ENCODE assay signal across 12 mouse cellular contexts in the genomic region with DNA sequence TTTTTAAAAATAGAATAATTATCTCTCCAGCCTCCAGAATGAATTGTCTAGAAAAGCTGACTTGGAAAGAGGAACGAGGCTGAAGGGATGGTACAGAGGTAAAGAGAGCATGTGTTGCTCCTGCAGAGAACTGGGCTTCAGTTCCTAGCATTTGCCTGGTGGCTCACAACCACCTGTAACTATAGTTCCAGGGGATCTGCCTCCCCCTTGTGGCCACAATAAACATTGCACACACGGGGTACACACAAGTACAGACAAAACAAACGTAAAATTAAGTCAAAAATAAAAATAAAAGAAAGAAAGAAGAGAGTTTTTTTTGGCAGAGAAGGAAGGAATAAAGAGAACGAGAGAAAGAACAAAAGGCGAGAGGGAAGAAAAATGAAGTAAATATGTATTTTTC. TPM values are rescaled to one million over a fixed set of nuclear protein-coding genes. Genes with fewer than 3 reads are reported as not detected.
DNase-seq lines count a peak whose midpoint lies in the region; ATAC-seq and TF ChIP-seq lines count a peak whose summit lies in the region.
"Had no signal": no experiment of that assay in that cellular context is flagged by ENCODE, and none has a peak within 500 bp of the region (broad histone marks: within the 10 kb centered on the region; RNA-seq: fewer than 3 reads in every experiment).

No protein-coding gene starts in this region.

- H3K27me3 ChIP-seq in CH12.LX (replicated peaks), result no peaks in the 10 kb centered on the region
- no peaks in the 10 kb centered on the region for H3K27me3 ChIP-seq in MEL (ENCODE audit: control insufficient read depth in 1 of 2, insufficient read depth in 2 of 2, low read length in 2 of 2)
- H3K27me3 ChIP-seq: heart, embryonic 12.5 days; hindbrain, embryonic 15.5 days had no signal

- H3K79me2 ChIP-seq in CH12.LX (replicated peaks; ENCODE audit: control insufficient read depth, extremely low read depth, insufficient read depth, poor library complexity, severe bottlenecking) (no peaks in the 10 kb centered on the region), MEL (ENCODE audit: control insufficient read depth, insufficient read depth, low read length, poor library complexity) (no peaks in the 10 kb centered on the region)

- DNase-seq in layer of hippocampus, adult 2 months (ENCODE audit: low spot score in 2 of 2), result no peak
- no peak for DNase-seq in layer of hippocampus, postnatal 10 days (ENCODE audit: low spot score in 2 of 2)
- peak; percentile 0 for DNase-seq in CH12.LX (ENCODE audit: extremely low read depth)
- peak; percentile 22 for DNase-seq in MEL (ENCODE audit: low read depth, low spot score)
- no peak for DNase-seq in neural tube, embryonic 10.5 days (ENCODE audit: extremely low spot score, low spot score)
- DNase-seq: lung, postnatal 36 days had no signal

- H3K9me3 ChIP-seq in CH12.LX (replicated peaks; ENCODE audit: low read length) (peaks cover 64% of the 10 kb centered on the region), MEL (replicated peaks; ENCODE audit: insufficient read depth, low read length) (no peaks in the 10 kb centered on the region)
- H3K9me3 ChIP-seq: hindbrain, embryonic 15.5 days; limb, embryonic 10.5 days had no signal

- H3K4me2 ChIP-seq in CH12.LX (ENCODE audit: insufficient read depth, low read depth, poor library complexity, severe bottlenecking), result no peak overlapping the region
- H3K4me2 ChIP-seq: heart, embryonic 12.5 days; hindbrain, embryonic 15.5 days had no signal

- H3K36me3 ChIP-seq in CH12.LX (replicated peaks in 1 of 2; ENCODE audit: control insufficient read depth in 1 of 2, insufficient read depth in 1 of 2, low read length in 1 of 2) (no peaks in the 10 kb centered on the region), MEL (ENCODE audit: control insufficient read depth in 1 of 2, insufficient read depth in 2 of 2, low read length in 2 of 2) (no peaks in the 10 kb centered on the region)
- H3K36me3 ChIP-seq: heart, embryonic 12.5 days; hindbrain, embryonic 15.5 days; limb, embryonic 10.5 days had no signal

- TF ChIP-seq RAD21 in CH12.LX (IDR thresholded peaks at IDR 0.05; ENCODE audit: low read depth, low read length) (peak; percentile 10), MEL (IDR thresholded peaks at IDR 0.05; ENCODE audit: low read depth, low read length) (peak; percentile 42)

- TF ChIP-seq EP300 in CH12.LX (IDR thresholded peaks at IDR 0.05; ENCODE audit: low read length) (no peak), MEL (IDR thresholded peaks at IDR 0.05; ENCODE audit: low read depth in 1 of 2, low read length in 2 of 2) (no peak)

- no peak overlapping the region for H3K4me3 ChIP-seq in layer of hippocampus, adult 2 months
- H3K4me3 ChIP-seq in CH12.LX (replicated peaks in 1 of 3; ENCODE audit: low read depth in 2 of 3, low read length in 2 of 3, poor library complexity in 1 of 3) (no peak overlapping the region), MEL (ENCODE audit: control insufficient read depth in 1 of 2, insufficient read depth in 1 of 2, low read depth in 2 of 2, low read length in 2 of 2) (no peak overlapping the region)
- H3K4me3 ChIP-seq: heart, embryonic 12.5 days; hindbrain, embryonic 15.5 days; limb, embryonic 10.5 days had no signal

- ATAC-seq in megakaryocyte-erythroid progenitor cell, adult 5-6 weeks (replicated peaks; ENCODE audit: low FRiP score, low TSS enrichment, poor library complexity, severe bottlenecking), result 0 out of 2 replicates have a peak, but pooled peaks have one; percentile 57
- ATAC-seq in frontal cortex, adult (ENCODE audit: low TSS enrichment), result no peak

- dilution Hi-C loops in CH12.LX (cut with MboI; ENCODE audit: extremely low pct_ligation_motif_present, extremely low pct_unique_long_range_greater_than_20kb, low sequenced_read_pairs), result no loop called here

- no peak overlapping the region for H3K9ac ChIP-seq in CH12.LX (ENCODE audit: insufficient read depth, low read depth)
- H3K9ac ChIP-seq in MEL (ENCODE audit: control insufficient read depth, low read depth, low read length, poor library complexity, severe bottlenecking), result no peak overlapping the region
- H3K9ac ChIP-seq: heart, embryonic 12.5 days; hindbrain, embryonic 15.5 days had no signal

- in situ Hi-C loops in CH12.LX (cut with MboI; ENCODE audit: low pct_ligation_motif_present, low pct_unique_long_range_greater_than_20kb, low sequenced_read_pairs), result no loop called here

- H3K4me1 ChIP-seq in CH12.LX (ENCODE audit: control insufficient read depth in 1 of 2, insufficient read depth in 2 of 2) (no peaks in the 10 kb centered on the region), MEL (ENCODE audit: control insufficient read depth in 1 of 2, insufficient read depth in 2 of 2, low read length in 2 of 2) (no peaks in the 10 kb centered on the region)
- H3K4me1 ChIP-seq: heart, embryonic 12.5 days; hindbrain, embryonic 15.5 days; limb, embryonic 10.5 days had no signal

- TF ChIP-seq CTCF in layer of hippocampus, adult 2 months (conservative IDR thresholded peaks at IDR 0.05), result peak; percentile 55
- TF ChIP-seq CTCF in CH12.LX (conservative IDR thresholded peaks at IDR 0.05 in 1 of 2, IDR thresholded peaks at IDR 0.05 in 1 of 2; ENCODE audit: low read depth in 2 of 2, low read length in 2 of 2) (peak in 1 of 2 experiments; percentile 44; a peak in 2 of 4 replicates), MEL (IDR thresholded peaks at IDR 0.05 in 2 of 3, conservative IDR thresholded peaks at IDR 0.05 in 1 of 3; ENCODE audit: control insufficient read depth in 1 of 3, insufficient read depth in 1 of 3, low read depth in 2 of 3, low read length in 3 of 3, poor library complexity in 1 of 3, severe bottlenecking in 1 of 3) (peak; percentile 36 to 52 (median 39); a peak in 4 of 6 replicates)

- TF ChIP-seq POLR2A in CH12.LX (IDR thresholded peaks at IDR 0.05; ENCODE audit: low read depth, low read length), result no peak
- TF ChIP-seq POLR2A in MEL (IDR thresholded peaks at IDR 0.05; ENCODE audit: control insufficient read depth in 1 of 2, insufficient read depth in 1 of 2, low read depth in 1 of 2, low read length in 2 of 2, poor library complexity in 1 of 2), result no peak

- H3K27ac ChIP-seq in layer of hippocampus, adult 2 months, result no peak overlapping the region
- H3K27ac ChIP-seq in CH12.LX (ENCODE audit: insufficient read depth, low read depth) (no peak overlapping the region), MEL (ENCODE audit: control insufficient read depth, low read depth, low read length) (no peak overlapping the region)
- H3K27ac ChIP-seq: hindbrain, embryonic 15.5 days; limb, embryonic 10.5 days had no signal

TF ChIP-seq in CH12.LX, 34 proteins besides CTCF, POLR2A, EP300 and RAD21:
- TF ChIP-seq ZMIZ1 (IDR thresholded peaks at IDR 0.05; ENCODE audit: low read depth, low read length), result no peak
- TF ChIP-seq SMC3 (IDR thresholded peaks at IDR 0.05; ENCODE audit: low read depth, low read length), result peak; percentile 26; the same call in 1 of the 2 replicates
- no peak for TF ChIP-seq MAX (IDR thresholded peaks at IDR 0.05; ENCODE audit: low read length)
- no peak for TF ChIP-seq KAT2A (IDR thresholded peaks at IDR 0.05; ENCODE audit: insufficient replicate concordance, low read length)
- no peak for TF ChIP-seq NRF1 (IDR thresholded peaks at IDR 0.05; ENCODE audit: low read depth, low read length)
- TF ChIP-seq PAX5 (IDR thresholded peaks at IDR 0.05; ENCODE audit: low read length), result no peak

TF ChIP-seq in MEL, 35 proteins besides CTCF, POLR2A, EP300 and RAD21:
- TF ChIP-seq SMC3 (IDR thresholded peaks at IDR 0.05; ENCODE audit: low read depth, low read length) (peak; percentile 53), KAT2A (conservative IDR thresholded peaks at IDR 0.05; ENCODE audit: low read depth, low read length) (no peak)

RNA-seq across cellular contexts. Expression of a gene that starts 45.4 kb away (rescaled TPM):
- total RNA-seq in layer of hippocampus, adult 2 months (2021), result not detected
- not detected for total RNA-seq in layer of hippocampus, postnatal 10 days (2021)
- total RNA-seq in CH12.LX (2012; rRNA removed) (not detected in 2 replicates), CH12.LX (2014; rRNA removed) (not detected in 2 replicates), MEL (2012; rRNA removed) (not detected in 2 replicates)
- polyA plus RNA-seq in CH12.LX (2012; ENCODE audit: insufficient read length, low read depth) (not detected in 2 replicates), MEL (2012; ENCODE audit: insufficient read depth in 1 of 2, insufficient read length in 2 of 2, low read depth in 1 of 2, low replicate concordance in 2 of 2, missing spikeins in 1 of 2) (not detected)
- not detected in 2 replicates for total RNA-seq in megakaryocyte-erythroid progenitor cell, adult 5-6 weeks (2014; fragmentation: Nextera tagmentation)
- not detected in 2 replicates for total RNA-seq in megakaryocyte-erythroid progenitor cell, adult 5-6 weeks (2017)
- polyA plus RNA-seq: heart, embryonic 12.5 days; hindbrain, embryonic 15.5 days; limb, embryonic 10.5 days; spleen, adult 2 months had no signal

Comparison
In these comparisons a context has a peak if more than half of its experiments do, and no peak if none do; other contexts are left out.
1. DNase-seq: peak in CH12.LX (single experiment) and MEL (single experiment); none in layer of hippocampus, adult 2 months (0 of 2), layer of hippocampus, postnatal 10 days (0 of 2) and neural tube, embryonic 10.5 days (single experiment).